Mouse (Mus musculus) megakaryocyte-erythroid progenitor cell, adult 5-6 weeks (primary cell): Measurements from ENCODE around the gene Phf20. TPM values are rescaled to one million over a fixed set of nuclear protein-coding genes. Genes with fewer than 3 reads are reported as not detected.

Experiments
- ATAC-seq: replicated peaks from 2 replicates; pipeline ENCODE4 v1.8.0; 2016; ENCODE audit warnings: mild to moderate bottlenecking, inconsistent platforms; ENCODE audit not compliant: severe bottlenecking, poor library complexity, low FRiP score, low TSS enrichment
- total RNA-seq, 2 experiments: library from RNA; stranded (forward) in 1 of 2; stranded (reverse) in 1 of 2; fragments of 200-1000, 215-1000 nt in 1 of 2; fragments of >200 nt in 1 of 2; fragmentation: Nextera tagmentation in 1 of 2; gene quantifications; 2 replicates each; pipeline ENCODE4 v1.2.3; 2014 to 2017

The Phf20 gene
- total RNA-seq, 2 experiments from 2014 or later = 31.5 to 56.1 TPM

- no peak for ATAC-seq
Observed at GRCm38 (mm10) chr2:156309948-156310347, 113.7 kb downstream of the Phf20 start.

DNA sequence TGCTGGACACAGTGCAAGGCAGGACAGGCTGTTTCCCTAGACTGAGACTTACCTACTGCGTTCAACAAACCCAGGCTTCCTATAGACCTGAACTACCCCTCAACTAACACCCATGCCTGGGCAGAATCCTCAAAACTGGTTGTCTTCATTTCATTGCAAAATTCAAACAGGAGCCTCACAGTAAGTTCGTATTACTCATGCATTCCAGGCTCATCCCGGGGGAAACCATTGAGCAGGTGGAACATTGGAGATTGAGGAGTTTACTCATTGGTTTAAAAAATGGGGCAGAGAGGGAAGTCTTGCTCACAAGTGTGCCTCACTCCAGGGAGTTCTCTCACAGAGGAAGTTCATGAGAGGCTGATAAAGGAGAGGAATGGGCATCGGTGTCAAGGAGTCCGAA is 114.2 kb downstream of the Phf20 start:
- ATAC-seq = no peak

DNA sequence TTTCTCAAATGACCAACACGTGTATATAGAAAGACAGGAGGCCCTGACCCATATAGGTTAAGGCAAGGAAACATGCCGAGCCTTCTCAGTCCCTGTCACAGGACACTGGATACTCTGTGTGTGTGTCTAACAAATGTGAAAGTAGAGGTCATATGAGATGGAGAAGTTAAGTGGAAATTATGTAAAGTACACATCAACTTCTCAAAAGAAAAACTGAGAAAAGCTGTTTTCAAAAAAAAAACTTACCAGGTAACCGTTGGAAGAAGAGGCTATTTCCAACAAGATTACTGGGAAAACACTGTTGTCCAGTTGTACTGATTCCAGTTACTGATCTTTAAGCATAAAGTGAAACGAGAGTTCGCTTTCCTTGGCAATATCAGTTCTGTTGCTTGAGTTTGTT is 114.7 kb downstream of the Phf20 start:
- no peak for ATAC-seq

- no peak for ATAC-seq
Observed at GRCm38 (mm10) chr2:156311441-156311840, 115.2 kb downstream of the Phf20 start.

DNA sequence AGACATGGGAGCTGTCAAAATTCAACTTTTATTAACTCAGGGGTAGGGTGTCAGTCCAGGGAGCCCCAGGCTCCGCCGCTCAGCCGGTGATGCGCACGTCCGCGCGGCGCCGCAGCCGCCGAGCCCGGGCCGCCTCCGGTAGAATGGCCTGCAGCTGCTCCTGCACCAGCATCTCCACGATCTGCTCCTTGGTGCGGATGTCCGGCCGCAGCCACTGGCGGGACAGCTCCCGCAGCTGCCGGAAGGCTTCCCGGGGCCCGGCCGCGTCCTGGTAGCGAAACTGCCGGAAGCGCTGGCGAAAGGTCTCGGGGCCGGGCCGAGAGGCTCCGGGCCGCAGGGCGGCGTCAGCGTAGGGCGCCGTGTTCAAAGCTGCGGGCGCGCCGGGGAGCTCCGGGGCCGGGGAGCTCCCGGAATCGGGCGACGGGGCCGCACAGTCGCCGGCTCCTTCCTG is 115.6 kb downstream of the Phf20 start:
- ATAC-seq = peak; percentile 25

DNA sequence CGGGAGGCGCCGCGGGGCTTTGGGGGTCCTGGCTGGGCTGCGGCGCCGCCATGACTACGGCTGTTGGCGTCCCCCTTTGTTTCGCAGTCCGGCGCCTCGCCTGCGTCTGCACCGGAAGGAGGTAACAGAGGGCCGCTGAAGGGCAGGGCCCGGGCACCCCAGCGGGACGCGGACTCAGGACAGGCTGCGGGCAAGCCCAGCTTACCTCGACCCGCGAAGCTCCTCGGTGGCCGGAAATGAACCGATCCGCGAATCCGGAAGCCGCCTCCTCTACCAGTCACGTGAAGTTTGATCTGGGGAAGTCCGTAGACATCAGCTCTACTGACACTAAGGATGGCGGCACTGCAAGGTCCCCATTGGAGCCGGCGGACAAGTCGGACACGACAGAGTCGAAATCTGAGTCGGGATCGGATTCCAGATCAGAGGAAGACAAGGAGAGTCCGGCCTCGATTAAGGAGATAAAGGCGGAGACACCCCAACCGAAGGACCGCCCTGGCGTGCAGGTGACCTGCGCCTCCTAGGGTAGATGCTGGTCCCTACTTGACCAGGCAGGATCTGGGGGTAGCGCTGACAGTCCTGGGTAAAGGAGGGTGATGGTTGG is 116.1 kb downstream of the Phf20 start, which contains the start of the genes Cnbd2 and Scand1:
Gene Cnbd2, plus strand, starts transcription at position 3 of the 601 bp plus-strand sequence.
Gene Scand1, minus strand, starts transcription at position 408 of the 601 bp plus-strand sequence.
- ATAC-seq = peak; percentile 93

GRCm38 (mm10) chr2:156313153-156313552 is 116.9 kb downstream of the Phf20 start:
- ATAC-seq = no peak

DNA sequence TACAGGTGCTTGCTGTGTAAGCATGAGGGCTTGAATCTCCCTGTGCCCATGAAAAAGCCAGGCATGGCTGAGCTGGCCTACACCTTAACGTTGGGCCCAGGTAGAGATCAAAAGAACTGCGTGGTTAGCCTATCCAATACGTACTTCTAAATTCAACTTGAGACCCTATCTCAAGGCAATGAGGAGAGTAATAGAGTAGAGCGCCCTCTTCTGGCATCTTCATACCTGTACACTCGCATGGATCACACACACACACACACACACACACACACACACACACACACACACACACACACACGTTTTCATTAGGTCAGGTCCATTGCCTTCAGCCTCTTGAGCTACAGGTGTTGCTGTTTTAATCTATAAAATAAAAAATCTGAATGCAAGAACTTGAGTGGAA is 118.5 kb downstream of the Phf20 start:
- ATAC-seq = no peak

GRCm38 (mm10) chr2:156318491-156318890 is 122.2 kb downstream of the Phf20 start:
- no peak for ATAC-seq

- no peak for ATAC-seq
Observed at GRCm38 (mm10) chr2:156321538-156321937, 125.3 kb downstream of the Phf20 start.

- ATAC-seq = peak; percentile 64
Observed at GRCm38 (mm10) chr2:156324116-156324588, 127.9 kb downstream of the Phf20 start.

DNA sequence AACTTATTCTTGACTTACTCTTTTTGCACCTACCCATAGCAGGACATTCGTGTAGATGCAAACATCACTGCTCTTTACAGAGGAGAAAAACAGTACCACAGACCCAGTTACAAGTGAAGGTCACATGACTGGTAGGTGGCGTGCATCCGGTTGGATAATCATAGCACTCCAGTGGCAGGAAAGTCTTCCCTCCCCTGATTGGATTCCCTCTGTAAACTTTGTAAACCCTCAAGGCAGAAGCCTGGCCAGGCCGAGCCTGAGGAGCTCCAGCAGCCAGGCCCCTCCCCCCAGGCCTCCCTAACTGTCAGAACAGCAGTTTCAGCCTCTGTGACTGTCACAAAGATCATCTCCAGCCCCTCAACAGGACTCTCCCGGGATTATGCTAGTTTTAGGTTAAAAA is 128.4 kb downstream of the Phf20 start:
- ATAC-seq = no peak; the same call in 1 of the 2 replicates

DNA sequence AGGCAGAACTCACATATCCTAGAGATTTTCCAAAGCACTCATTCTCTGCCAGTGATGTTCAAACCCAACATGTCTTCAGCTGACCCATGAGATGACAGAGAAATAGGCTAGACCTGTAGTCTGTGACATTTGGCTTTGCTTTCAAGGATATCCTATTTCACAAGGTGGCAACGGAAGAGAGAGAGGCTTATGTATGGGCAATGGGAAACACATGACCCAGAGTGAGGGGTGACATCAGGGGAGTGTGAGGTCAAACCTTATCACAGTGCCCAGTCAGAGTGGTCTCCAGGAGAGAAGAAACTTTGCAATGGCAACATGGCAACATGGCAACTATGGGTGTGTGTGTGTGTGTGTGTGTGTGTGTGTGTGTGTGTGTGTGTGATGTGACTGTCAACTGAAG is 134.4 kb downstream of the Phf20 start:
- ATAC-seq = no peak

DNA sequence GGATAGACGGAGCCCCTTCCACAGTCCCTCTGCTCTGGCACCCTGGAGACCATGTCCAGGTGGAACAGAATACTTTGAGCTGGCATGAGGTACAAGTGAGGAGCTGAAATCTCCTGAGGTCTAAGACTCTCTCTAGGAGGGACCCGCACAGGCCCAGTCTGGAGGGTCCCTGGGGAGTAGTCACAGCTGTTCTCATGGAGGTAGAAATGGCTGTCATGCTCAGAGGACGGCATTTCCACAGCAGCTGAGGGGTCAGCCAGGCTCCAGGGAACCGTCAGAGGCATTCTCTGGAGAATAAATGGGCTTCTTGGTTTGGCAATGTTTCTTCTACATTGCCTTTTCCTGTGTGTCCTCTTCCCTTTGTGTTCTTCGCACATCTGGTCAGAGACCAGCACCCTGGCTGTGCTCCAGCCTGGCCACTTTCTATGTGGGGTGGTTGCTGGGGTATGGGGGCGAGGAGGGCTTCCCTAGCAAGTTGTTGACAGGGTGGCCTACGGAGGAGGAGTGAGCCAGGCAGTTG is 135.2 kb downstream of the Phf20 start:
- no peak for ATAC-seq

DNA sequence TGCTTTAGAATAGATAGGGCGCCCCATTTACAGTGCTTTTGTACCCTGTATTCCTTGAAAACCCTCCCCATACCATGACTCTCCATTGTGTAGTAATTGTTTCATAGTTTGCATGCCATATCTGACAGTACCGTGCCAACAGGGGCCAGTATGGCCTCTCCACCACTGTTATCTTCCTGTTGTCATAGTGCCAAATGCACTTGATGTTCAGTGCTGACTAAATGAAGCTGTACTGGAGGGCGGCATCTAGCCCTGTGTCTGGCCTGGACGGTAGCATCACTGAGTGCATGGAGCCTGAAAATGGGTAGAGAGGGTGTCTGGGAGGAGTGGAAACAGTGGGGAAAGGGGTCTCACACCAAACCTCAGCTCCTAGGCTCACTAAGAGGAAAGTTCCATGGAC is 143.8 kb downstream of the Phf20 start:
- ATAC-seq = peak; percentile 67; the same call in 1 of the 2 replicates

DNA sequence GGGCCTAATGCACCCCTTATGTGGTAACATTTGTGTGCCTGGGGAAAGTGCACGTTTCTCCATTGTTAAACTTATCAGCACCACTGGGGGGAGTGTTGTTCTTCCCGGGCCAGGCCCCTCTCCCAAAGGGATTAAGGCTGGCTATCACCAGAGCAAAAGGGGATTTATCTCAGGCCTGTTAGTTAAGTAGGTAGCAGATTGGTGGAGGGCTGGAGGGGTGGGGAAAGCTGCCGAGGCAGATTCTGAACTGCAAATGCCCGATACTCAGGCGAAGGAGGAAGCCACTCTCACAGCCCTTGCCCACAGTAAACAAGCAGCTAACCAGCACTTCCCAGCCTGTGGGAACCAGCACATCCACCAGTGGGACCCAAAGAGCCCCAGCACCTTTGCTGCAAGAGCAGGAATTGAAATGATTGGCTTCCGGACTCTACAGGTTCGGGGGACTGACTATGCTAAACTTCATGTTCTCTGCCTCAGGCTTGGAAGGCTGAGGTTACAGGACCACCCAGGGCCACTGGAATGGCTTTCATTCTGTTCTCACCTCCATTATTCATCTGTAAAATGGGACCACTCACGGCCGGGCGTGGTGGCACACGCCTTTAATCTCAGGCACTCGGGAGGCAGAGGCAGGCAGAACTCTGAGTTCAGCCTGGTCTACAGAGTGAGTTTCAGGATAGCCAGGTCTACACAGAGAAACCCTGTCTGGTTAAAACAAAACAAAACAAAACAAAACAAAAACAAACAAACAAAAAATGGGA is 148.7 kb downstream of the Phf20 start:
- no peak for ATAC-seq

DNA sequence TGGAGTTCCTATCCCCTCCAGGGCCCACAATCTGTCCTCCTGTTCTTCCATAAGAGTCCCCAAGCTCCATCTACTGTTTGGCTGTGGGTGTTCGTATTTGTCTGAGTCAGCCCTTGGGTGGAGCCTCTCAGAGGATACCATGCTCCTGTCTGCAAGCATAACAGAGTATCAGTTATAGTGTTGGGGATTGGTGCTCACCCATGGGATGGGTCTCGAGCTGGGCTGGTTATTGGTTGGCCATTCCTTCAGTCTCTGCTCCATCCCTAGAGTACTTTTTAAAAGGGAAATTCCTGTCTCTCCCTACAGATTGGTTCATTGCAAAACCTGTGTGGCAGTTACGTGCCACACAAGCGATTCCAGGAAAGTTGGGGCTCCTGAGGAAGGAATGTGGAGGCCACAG is 152.5 kb downstream of the Phf20 start:
- no peak for ATAC-seq

DNA sequence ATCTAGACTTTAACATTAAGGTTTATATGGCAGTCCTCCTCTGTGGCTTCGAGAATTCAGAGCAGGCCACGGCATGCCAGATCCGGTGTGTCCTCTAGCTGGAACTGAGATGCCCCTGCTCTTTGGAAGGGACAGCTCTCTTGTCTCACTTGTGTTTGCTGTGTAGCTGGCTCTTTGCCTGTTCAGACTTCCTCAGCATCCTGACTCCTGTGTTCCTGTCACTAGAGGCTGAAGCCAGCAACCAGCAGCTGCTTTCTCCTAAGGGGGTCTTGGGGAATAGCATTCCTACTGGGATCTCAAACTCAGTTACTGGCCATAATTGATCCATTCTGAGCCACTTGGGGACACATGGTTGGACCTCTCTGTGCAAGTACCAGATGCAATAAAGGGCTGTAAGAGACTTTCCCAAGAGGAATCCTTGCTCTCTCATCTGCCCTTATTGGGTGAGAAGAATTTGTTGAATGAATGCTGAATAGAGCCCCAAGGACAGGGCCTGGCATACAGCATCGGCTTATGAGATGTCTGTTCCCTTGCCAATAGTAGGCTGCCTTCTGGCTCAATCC is 153.1 kb downstream of the Phf20 start:
- ATAC-seq = no peak

GRCm38 (mm10) chr2:156351243-156351642 is 155.0 kb downstream of the Phf20 start:
- ATAC-seq = no peak

DNA sequence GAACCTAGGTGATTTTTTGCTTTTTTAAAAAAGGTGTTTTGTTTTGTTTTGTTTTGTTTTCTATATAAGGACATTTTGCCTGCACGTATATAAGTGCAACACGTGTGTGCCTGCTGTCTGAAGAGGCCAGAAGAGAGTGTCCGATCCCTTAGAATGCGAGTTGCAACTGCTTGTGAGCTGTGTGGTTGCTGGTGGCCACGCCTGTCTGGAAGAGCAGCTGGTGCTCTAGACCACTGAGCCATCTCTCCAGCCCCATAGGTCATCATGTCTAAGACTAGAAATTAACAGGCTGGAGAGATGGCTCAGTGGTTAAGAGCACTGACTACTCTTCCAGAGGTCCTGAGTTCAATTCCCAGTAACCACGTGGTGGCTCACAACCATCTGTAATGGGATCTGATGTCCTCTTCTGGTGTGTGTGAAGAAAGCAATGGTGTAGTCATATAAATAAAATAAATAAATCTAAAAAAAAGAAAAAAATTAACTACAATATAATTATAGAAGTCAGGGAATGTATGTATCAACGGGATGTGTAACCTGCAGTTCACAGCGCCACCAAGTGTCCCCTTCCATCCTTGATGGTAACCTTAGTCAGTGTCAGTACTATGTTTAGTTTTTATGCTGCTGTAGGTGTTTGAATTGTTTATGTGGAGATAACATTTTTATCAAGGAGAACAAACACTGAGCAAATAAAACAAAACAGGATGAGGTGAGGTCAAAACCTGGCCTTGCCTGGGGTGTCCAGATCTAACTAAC is 156.3 kb downstream of the Phf20 start:
- ATAC-seq = no peak
